Mouse (Mus musculus) T-helper 2 cell (primary cell): ENCODE measurements around the gene Epb41l1.
"Not testable (repeated sequence)": the region's sequence is repeated elsewhere in the genome, so short reads cannot be mapped to it uniquely, and the experiment has no call there.

Experiments
- in situ Hi-C: fragments of 300-600 bp; cut with MboI, MseI; formaldehyde crosslinking; loops from one replicate; pipeline ENCODE4 v1.15.1; 2025; ENCODE audit warnings: high pct_unique_total_duplicates

Epb41l1 gene

GRCm38 (mm10) chr2:156420694-156421380 is at the start of gene Epb41l1:
Gene Epb41l1, plus strand, starts transcription at chr2:156420909.
- in situ Hi-C loops, result no loop called here

GRCm38 (mm10) chr2:156376956-156377355 is 43.8 kb upstream of the Epb41l1 start:
- in situ Hi-C loops, result no loop called here

- in situ Hi-C loops, result no loop called here
Observed at GRCm38 (mm10) chr2:156379929-156380328, 40.8 kb upstream of the Epb41l1 start.

- in situ Hi-C loops, result no loop called here
Observed at GRCm38 (mm10) chr2:156381350-156381749, 39.4 kb upstream of the Epb41l1 start.

- in situ Hi-C loops, result not testable (repeated sequence)
Observed at GRCm38 (mm10) chr2:156392461-156393154, 28.1 kb upstream of the Epb41l1 start.

- in situ Hi-C loops, result no loop called here
Observed at GRCm38 (mm10) chr2:156393155-156393828, 27.4 kb upstream of the Epb41l1 start.

- in situ Hi-C loops, result no loop called here
Observed at GRCm38 (mm10) chr2:156394282-156394681, 26.4 kb upstream of the Epb41l1 start.

- in situ Hi-C loops, result no loop called here
Observed at GRCm38 (mm10) chr2:156396096-156396495, 24.6 kb upstream of the Epb41l1 start.

- in situ Hi-C loops, result no loop called here
Observed at GRCm38 (mm10) chr2:156397988-156398387, 22.7 kb upstream of the Epb41l1 start.

- in situ Hi-C loops, result no loop called here
Observed at GRCm38 (mm10) chr2:156399485-156399884, 21.2 kb upstream of the Epb41l1 start.

- in situ Hi-C loops, result no loop called here
Observed at GRCm38 (mm10) chr2:156401331-156401730, 19.4 kb upstream of the Epb41l1 start.

GRCm38 (mm10) chr2:156402036-156402435 is 18.7 kb upstream of the Epb41l1 start:
- in situ Hi-C loops, result no loop called here

- in situ Hi-C loops, result no loop called here
Observed at GRCm38 (mm10) chr2:156406987-156407386, 13.7 kb upstream of the Epb41l1 start.

- in situ Hi-C loops, result no loop called here
Observed at GRCm38 (mm10) chr2:156408168-156408567, 12.5 kb upstream of the Epb41l1 start.

- in situ Hi-C loops, result not testable (repeated sequence)
Observed at GRCm38 (mm10) chr2:156411348-156411747, 9.4 kb upstream of the Epb41l1 start.

GRCm38 (mm10) chr2:156414996-156415395 is 5.7 kb upstream of the Epb41l1 start:
- in situ Hi-C loops, result no loop called here

GRCm38 (mm10) chr2:156415674-156416073 is 5.0 kb upstream of the Epb41l1 start:
- in situ Hi-C loops, result no loop called here

GRCm38 (mm10) chr2:156417194-156417593 is 3.5 kb upstream of the Epb41l1 start:
- in situ Hi-C loops, result no loop called here

- in situ Hi-C loops, result no loop called here
Observed at GRCm38 (mm10) chr2:156418467-156418866, 2.2 kb upstream of the Epb41l1 start.

- in situ Hi-C loops, result no loop called here
Observed at GRCm38 (mm10) chr2:156420327-156420693, 399 bp upstream of the Epb41l1 start.

GRCm38 (mm10) chr2:156421381-156422110 is 837 bp downstream of the Epb41l1 start:
- in situ Hi-C loops, result no loop called here

- in situ Hi-C loops, result no loop called here
Observed at GRCm38 (mm10) chr2:156422631-156423030, 1.9 kb downstream of the Epb41l1 start.
